Mouse (Mus musculus) neural tube, embryonic 11.5 days (tissue): Measurements from ENCODE around the gene Lzts2. TPM values are rescaled to one million over a fixed set of nuclear protein-coding genes. Genes with fewer than 3 reads are reported as not detected.

Experiments used
- ATAC-seq: fragments of 200-750 bp; cut with Nextera tagmentation; 2 replicates; pipeline ENCODE4 v1.8.0; 2017; ENCODE audit warnings: moderate number of reproducible peaks, mild to moderate bottlenecking, moderate TSS enrichment, moderate library complexity; ENCODE audit not compliant: insufficient read depth, low FRiP score, low TSS enrichment
- DNase-seq: peaks from one replicate; pipeline ENCODE4 v3.0.0-alpha.2; 2015; ENCODE audit warnings: low spot score
- H3K27ac ChIP-seq: fragments of 300-500 bp; sonication (generic); 2 replicates; pipeline ENCODE4 v1.5.1; 2014; ENCODE audit warnings: low read depth, mild to moderate bottlenecking, low read length
- H3K27me3 ChIP-seq: fragments of 300-500 bp; sonication (generic); 2 replicates; pipeline ENCODE4 v1.6.1; 2014; ENCODE audit warnings: mild to moderate bottlenecking, low read length, mixed read lengths; ENCODE audit not compliant: control insufficient read depth, insufficient read depth
- H3K36me3 ChIP-seq: fragments of 300-500 bp; sonication (generic); 2 replicates; pipeline ENCODE4 v1.6.1; 2014; ENCODE audit warnings: mild to moderate bottlenecking, low read length, moderate library complexity, mixed read lengths; ENCODE audit not compliant: control insufficient read depth, insufficient read depth
- H3K4me1 ChIP-seq: fragments of 300-500 bp; sonication (generic); 2 replicates; pipeline ENCODE4 v1.6.1; 2014; ENCODE audit warnings: low read length, mixed read lengths; ENCODE audit not compliant: control insufficient read depth, insufficient read depth
- H3K4me2 ChIP-seq: fragments of 300-500 bp; sonication (generic); 2 replicates; pipeline ENCODE4 v1.6.1; 2014; ENCODE audit warnings: low read depth, mild to moderate bottlenecking, moderate library complexity
- H3K4me3 ChIP-seq: fragments of 300-500 bp; sonication (generic); 2 replicates; pipeline ENCODE4 v1.5.1; 2014; ENCODE audit warnings: low read depth, low read length
- H3K9ac ChIP-seq: fragments of 300-500 bp; sonication (generic); 2 replicates; pipeline ENCODE4 v1.6.1; 2014; ENCODE audit warnings: mild to moderate bottlenecking, low read length
- H3K9me3 ChIP-seq: fragments of 300-500 bp; sonication (generic); 2 replicates; pipeline ENCODE4 v1.6.1; 2016; ENCODE audit warnings: low read length; ENCODE audit not compliant: control insufficient read depth
- WGBS: fragments of 180-500 bp; shearing (Covaris S2); extraction: QIAGEN DNeasy Blood & Tissue Kit; methylation state at CpG from one replicate; pipeline ENCODE4 v1.1.7; 2014; 5-methylcytosine and 5-hydroxymethylcytosine counted together
- polyA plus RNA-seq: library from polyadenylated mRNA; unstranded; fragments of >200 nt; fragmentation: Nextera tagmentation; extraction: Ambion mirVana; gene quantifications from 2 replicates; pipeline ENCODE4 v1.2.1, GENCODE M21; 2014

Lzts2 gene
- polyA plus RNA-seq, 1 experiment from 2014 or later, result 52.8 TPM

GRCm38 (mm10) chr19:44985159-44985988 lies 28.8 kb upstream of the Lzts2 start:
- Histone ChIP-seq H3K27ac (no peak overlapping the region), H3K9ac (no peak overlapping the region), H3K4me3 (no peak overlapping the region), H3K9me3 (no peaks in the 10 kb centered on the region), H3K4me1 (peaks cover 10% of the 10 kb centered on the region), H3K27me3 (no peaks in the 10 kb centered on the region), H3K36me3 (peaks cover 2% of the 10 kb centered on the region; the same call in 1 of the 2 replicates), H3K4me2 (no peak overlapping the region)
- no peak for ATAC-seq
- WGBS, result 68% methylated on average over 5 of the region's 5 CpGs
- DNase-seq, result no peak

GRCm38 (mm10) chr19:44987004-44987403 lies 27.2 kb upstream of the Lzts2 start:
- H3K27ac ChIP-seq, result no peak overlapping the region
- no peaks in the 10 kb centered on the region for H3K9me3 ChIP-seq
- peaks cover 10% of the 10 kb centered on the region for H3K4me1 ChIP-seq
- no peaks in the 10 kb centered on the region for H3K36me3 ChIP-seq
- DNase-seq (no peak), ATAC-seq (no peak)
- no peak overlapping the region for H3K9ac ChIP-seq
- 66% methylated on average over 6 of the region's 6 CpGs for WGBS
- H3K27me3 ChIP-seq, result no peaks in the 10 kb centered on the region
- no peak overlapping the region for H3K4me3 ChIP-seq
- H3K4me2 ChIP-seq, result no peak overlapping the region

GRCm38 (mm10) chr19:44987851-44988250 lies 26.4 kb upstream of the Lzts2 start:
- no peaks in the 10 kb centered on the region for H3K9me3 ChIP-seq
- no peaks in the 10 kb centered on the region for H3K36me3 ChIP-seq
- H3K4me2 ChIP-seq, result no peak overlapping the region
- H3K4me1 ChIP-seq, result peaks cover 10% of the 10 kb centered on the region
- no peak overlapping the region for H3K9ac ChIP-seq
- H3K27me3 ChIP-seq, result no peaks in the 10 kb centered on the region
- H3K27ac ChIP-seq, result no peak overlapping the region
- WGBS, result 63% methylated on average over 6 of the region's 6 CpGs
- no peak for ATAC-seq
- H3K4me3 ChIP-seq, result no peak overlapping the region
- no peak for DNase-seq

GRCm38 (mm10) chr19:44988321-44988720 lies 25.9 kb upstream of the Lzts2 start:
- ATAC-seq (no peak), DNase-seq (no peak)
- Histone ChIP-seq H3K4me2 (peak overlapping the region; percentile 84), H3K4me3 (peak overlapping the region; percentile 61), H3K27ac (no peak overlapping the region), H3K36me3 (no peaks in the 10 kb centered on the region), H3K9ac (peak overlapping the region; percentile 72; the same call in 1 of the 2 replicates), H3K9me3 (no peaks in the 10 kb centered on the region), H3K4me1 (peaks cover 10% of the 10 kb centered on the region), H3K27me3 (no peaks in the 10 kb centered on the region)
- 27% methylated on average over 9 of the region's 9 CpGs for WGBS

GRCm38 (mm10) chr19:44988831-44989566 lies 25.2 kb upstream of the Lzts2 start, which contains the start of gene Sema4g:
TSS of gene Sema4g (plus strand) at chr19:44989101.
- H3K4me2 ChIP-seq, result peak within 1 kb of the TSS; percentile 84
- ATAC-seq, result peak; percentile 78
- H3K27ac ChIP-seq, result 0 out of 2 replicates have a peak within 1 kb of the TSS, but pooled peaks have one; percentile 17
- no peaks in the 10 kb centered on the region for H3K27me3 ChIP-seq
- H3K9ac ChIP-seq, result peak within 1 kb of the TSS; percentile 72
- peak; percentile 74 for DNase-seq
- H3K4me1 ChIP-seq, result peaks cover 10% of the 10 kb centered on the region
- no peaks in the 10 kb centered on the region for H3K36me3 ChIP-seq
- WGBS, result under 1% methylated on average over 41 of the region's 58 CpGs
- H3K9me3 ChIP-seq, result no peaks in the 10 kb centered on the region
- peak within 1 kb of the TSS; percentile 61 for H3K4me3 ChIP-seq

- Histone ChIP-seq H3K4me2 (peak overlapping the region; percentile 84), H3K27me3 (no peaks in the 10 kb centered on the region), H3K27ac (0 out of 2 replicates have a peak overlapping the region, but pooled peaks have one; percentile 17), H3K36me3 (no peaks in the 10 kb centered on the region), H3K9me3 (no peaks in the 10 kb centered on the region), H3K4me3 (peak overlapping the region; percentile 61), H3K4me1 (peaks cover 10% of the 10 kb centered on the region), H3K9ac (peak overlapping the region; percentile 72)
- no peak for DNase-seq
- ATAC-seq, result peak; percentile 43
- WGBS, result 7% methylated on average over 22 of the region's 22 CpGs
Measured at GRCm38 (mm10) chr19:44989567-44990495, 24.4 kb upstream of the Lzts2 start.

GRCm38 (mm10) chr19:44991031-44991430 lies 23.2 kb upstream of the Lzts2 start:
- H3K4me2 ChIP-seq, result no peak overlapping the region
- H3K9ac ChIP-seq, result no peak overlapping the region
- WGBS, result 74% methylated on average over 8 of the region's 8 CpGs
- H3K36me3 ChIP-seq, result no peaks in the 10 kb centered on the region
- H3K9me3 ChIP-seq, result no peaks in the 10 kb centered on the region
- H3K4me3 ChIP-seq, result no peak overlapping the region
- no peak for DNase-seq
- no peak overlapping the region for H3K27ac ChIP-seq
- no peak for ATAC-seq
- peaks cover 10% of the 10 kb centered on the region for H3K4me1 ChIP-seq
- no peaks in the 10 kb centered on the region for H3K27me3 ChIP-seq

- Histone ChIP-seq H3K9ac (no peak overlapping the region), H3K4me1 (peaks cover 10% of the 10 kb centered on the region), H3K4me2 (no peak overlapping the region), H3K27ac (no peak overlapping the region), H3K36me3 (no peaks in the 10 kb centered on the region), H3K27me3 (no peaks in the 10 kb centered on the region), H3K4me3 (no peak overlapping the region), H3K9me3 (no peaks in the 10 kb centered on the region)
- DNase-seq (no peak), ATAC-seq (no peak)
- WGBS, result 45% methylated on average over 7 of the region's 7 CpGs
Measured at GRCm38 (mm10) chr19:44992246-44992645, 22.0 kb upstream of the Lzts2 start.
